Mouse (Mus musculus): ENCODE results near the gene Cops3. TPM values are rescaled to one million over a fixed set of nuclear protein-coding genes. Genes with fewer than 3 reads are reported as not detected.

The Cops3 gene
- total and polyA plus RNA-seq, 2 experiments = 11.8 to 63.4 TPM

GRCm38 (mm10) chr11:59872124-59872523, 32.5 kb upstream of the Cops3 start:
- H3K4me1 ChIP-seq (ENCODE audit: control insufficient read depth, insufficient read depth, low read length) = no peaks in the 10 kb centered on the region
- H3K27me3 ChIP-seq (ENCODE audit: control insufficient read depth, insufficient read depth, low read length) = no peaks in the 10 kb centered on the region
- H3K9ac ChIP-seq (ENCODE audit: low read depth, low read length) = no peak overlapping the region
- H3K27ac ChIP-seq (replicated peaks; ENCODE audit: insufficient read depth, low read depth, low read length) = no peak overlapping the region
- H3K36me3 ChIP-seq (ENCODE audit: control insufficient read depth, insufficient read depth, low read length) = peaks cover 4% of the 10 kb centered on the region; the same call in 1 of the 2 replicates
- DNase-seq (ENCODE audit: extremely low read depth, low read depth, low spot score) = no peak
- H3K79me2 ChIP-seq (ENCODE audit: control insufficient read depth, insufficient read depth, low read length) = no peaks in the 10 kb centered on the region
- no peak for TF ChIP-seq POLR2A (IDR thresholded peaks at IDR 0.05; ENCODE audit: extremely low read depth, insufficient read depth, low read length)
- TF ChIP-seq CTCF (IDR thresholded peaks at IDR 0.05; ENCODE audit: low read depth, low read length) = no peak
- 95% methylated on average over 8 of the region's 8 CpGs for WGBS
- H3K4me3 ChIP-seq (ENCODE audit: insufficient read depth, low read depth, low read length) = no peak overlapping the region

GRCm38 (mm10) chr11:59864316-59864715, 24.7 kb upstream of the Cops3 start:
- no peak overlapping the region for H3K27ac ChIP-seq (replicated peaks; ENCODE audit: insufficient read depth, low read depth, low read length)
- DNase-seq (ENCODE audit: extremely low read depth, low read depth, low spot score) = no peak
- 84% methylated on average over 6 of the region's 6 CpGs for WGBS
- H3K27me3 ChIP-seq (ENCODE audit: control insufficient read depth, insufficient read depth, low read length) = no peaks in the 10 kb centered on the region
- H3K36me3 ChIP-seq (ENCODE audit: control insufficient read depth, insufficient read depth, low read length) = peaks cover 19% of the 10 kb centered on the region
- H3K9ac ChIP-seq (ENCODE audit: low read depth, low read length) = no peak overlapping the region
- no peaks in the 10 kb centered on the region for H3K4me1 ChIP-seq (ENCODE audit: control insufficient read depth, insufficient read depth, low read length)
- no peak overlapping the region for H3K4me3 ChIP-seq (ENCODE audit: insufficient read depth, low read depth, low read length)
- no peaks in the 10 kb centered on the region for H3K79me2 ChIP-seq (ENCODE audit: control insufficient read depth, insufficient read depth, low read length)
- TF ChIP-seq POLR2A (IDR thresholded peaks at IDR 0.05; ENCODE audit: extremely low read depth, insufficient read depth, low read length) (no peak), CTCF (IDR thresholded peaks at IDR 0.05; ENCODE audit: low read depth, low read length) (no peak)

- H3K4me1 ChIP-seq (ENCODE audit: control insufficient read depth, insufficient read depth, low read length) = no peaks in the 10 kb centered on the region
- no peaks in the 10 kb centered on the region for H3K27me3 ChIP-seq (ENCODE audit: control insufficient read depth, insufficient read depth, low read length)
- H3K79me2 ChIP-seq (ENCODE audit: control insufficient read depth, insufficient read depth, low read length) = no peaks in the 10 kb centered on the region
- H3K27ac ChIP-seq (replicated peaks; ENCODE audit: insufficient read depth, low read depth, low read length) = no peak overlapping the region
- H3K9ac ChIP-seq (ENCODE audit: low read depth, low read length) = no peak overlapping the region
- H3K4me3 ChIP-seq (ENCODE audit: insufficient read depth, low read depth, low read length) = no peak overlapping the region
- WGBS = 94% methylated on average over 11 of the region's 11 CpGs
- no peak for TF ChIP-seq POLR2A (IDR thresholded peaks at IDR 0.05; ENCODE audit: extremely low read depth, insufficient read depth, low read length)
- TF ChIP-seq CTCF (IDR thresholded peaks at IDR 0.05; ENCODE audit: low read depth, low read length) = no peak
- no peak for DNase-seq (ENCODE audit: extremely low read depth, low read depth, low spot score)
- H3K36me3 ChIP-seq (ENCODE audit: control insufficient read depth, insufficient read depth, low read length) = peaks cover 11% of the 10 kb centered on the region
Observed at GRCm38 (mm10) chr11:59860467-59860866, 20.8 kb upstream of the Cops3 start.

GRCm38 (mm10) chr11:59852865-59853264, 13.2 kb upstream of the Cops3 start:
- no peak overlapping the region for H3K4me3 ChIP-seq (ENCODE audit: insufficient read depth, low read depth, low read length)
- TF ChIP-seq CTCF (IDR thresholded peaks at IDR 0.05; ENCODE audit: low read depth, low read length) (no peak), POLR2A (IDR thresholded peaks at IDR 0.05; ENCODE audit: extremely low read depth, insufficient read depth, low read length) (no peak)
- no peak overlapping the region for H3K9ac ChIP-seq (ENCODE audit: low read depth, low read length)
- peaks cover 5% of the 10 kb centered on the region; the same call in 1 of the 2 replicates for H3K36me3 ChIP-seq (ENCODE audit: control insufficient read depth, insufficient read depth, low read length)
- peaks cover 3% of the 10 kb centered on the region; the same call in 1 of the 2 replicates for H3K79me2 ChIP-seq (ENCODE audit: control insufficient read depth, insufficient read depth, low read length)
- H3K27me3 ChIP-seq (ENCODE audit: control insufficient read depth, insufficient read depth, low read length) = no peaks in the 10 kb centered on the region
- WGBS = 57% methylated on average over 3 of the region's 3 CpGs
- H3K27ac ChIP-seq (replicated peaks; ENCODE audit: insufficient read depth, low read depth, low read length) = no peak overlapping the region
- H3K4me1 ChIP-seq (ENCODE audit: control insufficient read depth, insufficient read depth, low read length) = peaks cover 2% of the 10 kb centered on the region
- DNase-seq (ENCODE audit: extremely low read depth, low read depth, low spot score) = no peak

- Histone ChIP-seq H3K4me3 (ENCODE audit: insufficient read depth, low read depth, low read length) (peak overlapping the region; percentile 94), H3K27me3 (ENCODE audit: control insufficient read depth, insufficient read depth, low read length) (no peaks in the 10 kb centered on the region), H3K27ac (replicated peaks; ENCODE audit: insufficient read depth, low read depth, low read length) (peak overlapping the region; percentile 80), H3K4me1 (ENCODE audit: control insufficient read depth, insufficient read depth, low read length) (peaks cover 2% of the 10 kb centered on the region), H3K79me2 (ENCODE audit: control insufficient read depth, insufficient read depth, low read length) (peaks cover 8% of the 10 kb centered on the region; the same call in 1 of the 2 replicates), H3K36me3 (ENCODE audit: control insufficient read depth, insufficient read depth, low read length) (no peaks in the 10 kb centered on the region), H3K9ac (ENCODE audit: low read depth, low read length) (peak overlapping the region; percentile 93)
- WGBS = under 1% methylated on average over 66 of the region's 69 CpGs
- DNase-seq (ENCODE audit: extremely low read depth, low read depth, low spot score) = peak; percentile 57
- TF ChIP-seq POLR2A (IDR thresholded peaks at IDR 0.05; ENCODE audit: extremely low read depth, insufficient read depth, low read length) (peak; percentile 35; the same call in 1 of the 2 replicates), CTCF (IDR thresholded peaks at IDR 0.05; ENCODE audit: low read depth, low read length) (no peak)
Observed at GRCm38 (mm10) chr11:59847891-59848884, 8.6 kb upstream of the Cops3 start.
